Mouse (Mus musculus) olfactory bulb, adult 2 months (tissue): ENCODE results near the gene Lasp1. TPM values are rescaled to one million over a fixed set of nuclear protein-coding genes. Genes with fewer than 3 reads are reported as not detected.

Experiments used
- H3K27ac ChIP-seq: fragments of 200-500 bp; 2 replicates; pipeline ENCODE4 v1.5.1; 2012; ENCODE audit warnings: low read depth, low read length; ENCODE audit not compliant: insufficient read depth
- H3K4me1 ChIP-seq: fragments of 200-500 bp; 2 replicates; pipeline ENCODE4 v1.6.1; 2012; ENCODE audit warnings: low read length; ENCODE audit not compliant: control insufficient read depth, insufficient read depth
- H3K4me3 ChIP-seq: fragments of 200-500 bp; 2 replicates; pipeline ENCODE4 v1.5.1; 2012; ENCODE audit warnings: mild to moderate bottlenecking, low read depth, low read length, moderate library complexity; ENCODE audit not compliant: insufficient read depth
- CTCF ChIP-seq: fragments of 200-500 bp; IDR thresholded peaks from 2 replicates; pipeline ENCODE4 v1.5.1; 2012; ENCODE audit warnings: low read depth, mild to moderate bottlenecking, low read length, moderate library complexity; ENCODE audit not compliant: insufficient read depth
- POLR2A ChIP-seq: fragments of 200-500 bp; IDR thresholded peaks from 2 replicates; pipeline ENCODE4 v1.6.1; 2012; ENCODE audit warnings: mild to moderate bottlenecking, low read depth, low read length, moderate library complexity; ENCODE audit not compliant: insufficient read depth
- WGBS: fragments of 180-500 bp; shearing (Covaris S2); methylation state at CpG from one replicate; pipeline ENCODE4 v1.1.7; 2018; 5-methylcytosine and 5-hydroxymethylcytosine counted together
- polyA plus RNA-seq: library from polyadenylated mRNA; stranded (reverse); fragments of >200 nt; gene quantifications from 2 replicates; pipeline ENCODE4 v1.2.4, GENCODE M21; 2012; ENCODE audit warnings: low replicate concordance; ENCODE audit not compliant: missing spikeins, insufficient read depth, insufficient read length

Gene Lasp1
- polyA plus RNA-seq, 1 experiment: not detected

GRCm38 (mm10) chr11:97800691-97801408 is 2.0 kb downstream of the Lasp1 start:
- Histone ChIP-seq H3K27ac (peak overlapping the region; percentile 70), H3K4me1 (peaks cover 26% of the 10 kb centered on the region), H3K4me3 (peak overlapping the region; percentile 85)
- WGBS: 5% methylated on average over 17 of the region's 17 CpGs
- no peak for TF ChIP-seq POLR2A
- TF ChIP-seq CTCF: no peak

- TF ChIP-seq POLR2A: no peak
- no peak for TF ChIP-seq CTCF
- peaks cover 33% of the 10 kb centered on the region for H3K4me1 ChIP-seq
- no peak overlapping the region for H3K27ac ChIP-seq
- peak overlapping the region; percentile 85 for H3K4me3 ChIP-seq
- WGBS: 28% methylated on average over 8 of the region's 8 CpGs
Measured at GRCm38 (mm10) chr11:97801409-97802193, 2.8 kb downstream of the Lasp1 start.

GRCm38 (mm10) chr11:97802194-97802470 is 3.3 kb downstream of the Lasp1 start:
- TF ChIP-seq POLR2A: no peak
- no peak for TF ChIP-seq CTCF
- 32% methylated on average over 1 of the region's 1 CpGs for WGBS
- H3K4me3 ChIP-seq: no peak overlapping the region
- no peak overlapping the region for H3K27ac ChIP-seq
- H3K4me1 ChIP-seq: peaks cover 34% of the 10 kb centered on the region

GRCm38 (mm10) chr11:97802495-97802894 is 3.7 kb downstream of the Lasp1 start:
- H3K4me3 ChIP-seq: no peak overlapping the region
- no peak for TF ChIP-seq CTCF
- no peak for TF ChIP-seq POLR2A
- no peak overlapping the region for H3K27ac ChIP-seq
- 26% methylated on average over 6 of the region's 6 CpGs for WGBS
- H3K4me1 ChIP-seq: peaks cover 34% of the 10 kb centered on the region

GRCm38 (mm10) chr11:97803847-97804246 is 5.0 kb downstream of the Lasp1 start:
- Histone ChIP-seq H3K27ac (no peak overlapping the region), H3K4me1 (peaks cover 44% of the 10 kb centered on the region), H3K4me3 (no peak overlapping the region)
- WGBS: 89% methylated on average over 5 of the region's 5 CpGs
- TF ChIP-seq POLR2A (no peak), CTCF (no peak)

GRCm38 (mm10) chr11:97804841-97805661 is 6.3 kb downstream of the Lasp1 start:
- Histone ChIP-seq H3K4me3 (no peak overlapping the region), H3K4me1 (peaks cover 50% of the 10 kb centered on the region), H3K27ac (peak overlapping the region; percentile 54; the same call in 1 of the 2 replicates)
- TF ChIP-seq POLR2A: no peak
- 17% methylated on average over 9 of the region's 9 CpGs for WGBS

- 43% methylated on average over 15 of the region's 15 CpGs for WGBS
- no peak for TF ChIP-seq POLR2A
- TF ChIP-seq CTCF: no peak
- Histone ChIP-seq H3K4me3 (no peak overlapping the region), H3K27ac (peak overlapping the region; percentile 38), H3K4me1 (peaks cover 51% of the 10 kb centered on the region)
Measured at GRCm38 (mm10) chr11:97805662-97806612, 7.1 kb downstream of the Lasp1 start.

GRCm38 (mm10) chr11:97806613-97806964 is 7.8 kb downstream of the Lasp1 start:
- Histone ChIP-seq H3K27ac (peak overlapping the region; percentile 23; the same call in 1 of the 2 replicates), H3K4me3 (no peak overlapping the region), H3K4me1 (peaks cover 48% of the 10 kb centered on the region)
- 65% methylated on average over 7 of the region's 7 CpGs for WGBS
- TF ChIP-seq CTCF: no peak
- no peak for TF ChIP-seq POLR2A

GRCm38 (mm10) chr11:97807626-97808025 is 8.8 kb downstream of the Lasp1 start:
- no peak overlapping the region for H3K4me3 ChIP-seq
- WGBS: 42% methylated on average over 6 of the region's 6 CpGs
- no peak for TF ChIP-seq POLR2A
- no peak for TF ChIP-seq CTCF
- H3K4me1 ChIP-seq: peaks cover 54% of the 10 kb centered on the region
- H3K27ac ChIP-seq: no peak overlapping the region
